Mouse (Mus musculus): ENCODE measurements at regions not wholly inside any gene's neighbourhood (a gene's known extent, or its start where the extent isn't known, plus 50 kb on each side); places are given as distances from the start of the nearest gene placed in this dataset.

GRCm38 (mm10) chr17:89802148-89802547 is 108.1 kb downstream of the Gm10184 start:
- DNase-seq (ENCODE audit: low read depth, low spot score), result no peak

GRCm38 (mm10) chr17:89777570-89777969 is 132.7 kb downstream of the Gm10184 start:
- no peak for DNase-seq (ENCODE audit: low read depth, low spot score)

GRCm38 (mm10) chr17:89766229-89766875 is 143.9 kb downstream of the Gm10184 start:
- no peak for DNase-seq (ENCODE audit: low read depth, low spot score)

GRCm38 (mm10) chr17:89737418-89737817 is 172.8 kb downstream of the Gm10184 start:
- DNase-seq (ENCODE audit: low read depth, low spot score), result no peak

- no peak for DNase-seq (ENCODE audit: low read depth, low spot score)
These were observed 184.7 kb downstream of the Gm10184 start for GRCm38 (mm10) chr17:89725534-89725933.

- DNase-seq (ENCODE audit: low read depth, low spot score), result no peak
These were observed 228.5 kb downstream of the Gm10184 start for GRCm38 (mm10) chr17:89681798-89682197.

- DNase-seq (ENCODE audit: low read depth, low spot score), result no peak
These were observed 251.9 kb downstream of the Gm10184 start for GRCm38 (mm10) chr17:89658326-89658725.

- no peak for DNase-seq (ENCODE audit: low read depth, low spot score)
These were observed 254.0 kb downstream of the Gm10184 start for GRCm38 (mm10) chr17:89656211-89656610.

GRCm38 (mm10) chr17:89654089-89654813 is 256.0 kb downstream of the Gm10184 start:
- peak; percentile 2 for DNase-seq (ENCODE audit: low read depth, low spot score)

GRCm38 (mm10) chr17:89646000-89646399 is 264.2 kb downstream of the Gm10184 start:
- DNase-seq (ENCODE audit: low read depth, low spot score), result no peak
